Mouse (Mus musculus) G1E-ER4 (cell line): ENCODE results near the gene Ergic3. TPM values are rescaled to one million over a fixed set of nuclear protein-coding genes. Genes with fewer than 3 reads are reported as not detected.

ENCODE experiments used
- GATA1 ChIP-seq: IDR thresholded peaks from one replicate; pipeline ENCODE4 v1.8.0; 2012; ENCODE audit warnings: low read length, inconsistent platforms
- polyA plus RNA-seq: library from polyadenylated mRNA; stranded (reverse); fragments of >175 nt; gene quantifications from 2 replicates; pipeline ENCODE4 v1.2.3, GENCODE M21; 2012

Ergic3 gene
- 66.7 and 75.7 TPM in 2 replicates for polyA plus RNA-seq

DNA sequence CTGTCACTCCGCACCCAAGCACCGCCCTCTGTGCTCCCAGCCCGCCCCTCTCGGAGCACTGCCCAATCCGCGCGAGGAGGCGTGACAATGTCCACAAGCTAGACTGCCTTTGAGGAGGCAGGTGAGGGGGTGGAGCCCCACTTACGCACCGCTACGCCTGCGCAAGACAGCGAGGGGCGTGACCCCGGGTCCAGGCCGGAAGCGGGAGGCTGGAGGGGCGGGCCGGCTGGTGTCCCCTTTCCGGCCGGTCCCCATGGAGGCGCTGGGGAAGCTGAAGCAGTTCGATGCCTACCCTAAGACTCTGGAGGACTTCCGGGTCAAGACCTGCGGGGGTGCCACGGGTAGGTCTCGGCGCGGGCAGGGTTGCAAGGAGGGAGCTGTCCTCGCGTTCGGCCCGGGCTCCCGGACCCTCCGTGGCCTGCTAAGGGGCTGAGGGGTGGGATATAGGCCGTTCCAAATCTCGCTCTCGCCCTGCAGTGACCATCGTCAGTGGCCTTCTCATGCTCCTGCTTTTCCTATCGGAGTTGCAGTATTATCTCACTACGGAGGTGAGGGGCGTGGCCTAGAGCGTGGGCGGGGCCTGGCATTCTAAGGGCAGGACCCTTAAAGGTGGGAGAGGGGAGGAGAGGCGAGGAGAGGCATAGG lies at the start of gene Ergic3, which contains the start of gene 6430550D23Rik:
Gene Ergic3, plus strand, starts transcription at position 158 of the 645 bp plus-strand sequence.
Gene 6430550D23Rik, minus strand, starts transcription at position 90 of the 645 bp plus-strand sequence.
- TF ChIP-seq GATA1 = no peak

DNA sequence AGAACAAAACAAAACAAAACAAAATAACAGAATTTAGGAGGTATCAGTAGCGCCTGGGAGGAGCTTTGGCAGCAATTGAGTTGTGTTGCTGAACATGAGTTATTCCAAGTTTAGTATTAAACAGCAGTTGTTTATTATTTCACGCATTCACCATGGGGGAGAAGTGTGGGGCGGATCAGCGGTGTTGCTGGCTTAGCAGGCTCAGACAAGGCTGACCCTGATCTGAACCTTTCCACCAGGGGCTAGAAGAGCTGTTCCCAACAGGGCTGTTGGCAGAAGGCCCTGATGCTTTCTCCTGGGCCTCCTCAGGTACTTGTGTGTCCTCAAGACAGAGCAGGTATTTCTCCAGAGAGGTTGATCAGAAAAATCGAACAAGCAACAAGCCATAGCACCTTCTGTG lies 47.9 kb upstream of the Ergic3 start:
- no peak for TF ChIP-seq GATA1

- no peak for TF ChIP-seq GATA1
Observed at GRCm38 (mm10) chr2:155961862-155962261, 46.0 kb upstream of the Ergic3 start.

GRCm38 (mm10) chr2:155962991-155963390 lies 44.9 kb upstream of the Ergic3 start:
- TF ChIP-seq GATA1 = no peak

DNA sequence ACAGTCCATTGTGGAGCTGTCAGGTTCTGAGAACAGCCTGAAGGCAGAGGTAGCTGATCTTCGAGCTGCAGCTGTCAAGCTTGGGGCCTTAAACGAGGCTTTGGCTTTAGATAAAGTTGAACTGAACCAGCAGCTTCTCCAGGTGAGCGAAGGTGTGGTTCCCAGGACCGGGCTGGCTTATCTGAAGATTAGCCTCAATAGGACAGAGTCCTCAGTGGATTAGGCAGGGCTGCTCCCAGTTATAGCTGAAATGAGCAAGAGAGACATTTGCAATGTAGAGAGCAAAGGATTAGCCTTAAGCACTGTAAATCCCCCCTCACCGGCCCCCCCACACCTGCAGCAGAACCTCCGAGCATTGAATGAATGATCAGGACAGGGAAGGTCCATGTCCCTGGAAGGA lies 34.5 kb upstream of the Ergic3 start:
- no peak for TF ChIP-seq GATA1

GRCm38 (mm10) chr2:155974087-155974731 lies 33.6 kb upstream of the Ergic3 start:
- TF ChIP-seq GATA1 = no peak

DNA sequence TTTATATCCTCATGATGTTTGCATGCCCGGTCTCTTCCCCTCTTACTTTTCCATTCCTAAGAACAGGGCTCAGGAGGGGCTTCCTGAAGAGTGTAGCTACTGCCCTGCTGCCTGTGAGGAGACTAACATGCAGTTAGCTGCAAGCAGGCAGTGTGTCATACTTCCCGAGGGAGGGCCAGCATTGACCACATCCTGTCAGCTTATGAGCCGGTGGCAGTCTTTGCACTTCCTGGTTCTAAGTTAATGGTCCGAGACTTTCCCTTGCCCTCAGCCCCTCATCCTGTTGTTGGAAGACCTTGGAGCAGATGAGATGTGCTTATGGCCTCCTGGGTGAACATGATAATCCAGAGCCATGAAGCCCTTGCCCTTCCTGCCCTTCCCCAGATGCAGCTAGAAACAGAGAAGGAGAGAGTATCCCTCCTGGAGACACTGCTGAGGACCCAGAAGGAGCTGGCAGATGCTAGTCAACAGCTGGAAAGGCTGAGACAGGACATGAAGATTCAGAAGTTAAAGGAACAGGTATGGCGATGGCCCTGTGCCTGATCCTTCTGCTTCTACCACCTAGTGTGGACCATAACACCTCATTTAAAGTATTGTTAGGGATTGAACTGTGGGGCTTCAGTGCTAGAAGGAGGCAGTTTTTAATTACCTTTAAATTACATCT lies 28.4 kb upstream of the Ergic3 start:
- TF ChIP-seq GATA1 = no peak

GRCm38 (mm10) chr2:155985776-155986175 lies 22.1 kb upstream of the Ergic3 start:
- no peak for TF ChIP-seq GATA1

DNA sequence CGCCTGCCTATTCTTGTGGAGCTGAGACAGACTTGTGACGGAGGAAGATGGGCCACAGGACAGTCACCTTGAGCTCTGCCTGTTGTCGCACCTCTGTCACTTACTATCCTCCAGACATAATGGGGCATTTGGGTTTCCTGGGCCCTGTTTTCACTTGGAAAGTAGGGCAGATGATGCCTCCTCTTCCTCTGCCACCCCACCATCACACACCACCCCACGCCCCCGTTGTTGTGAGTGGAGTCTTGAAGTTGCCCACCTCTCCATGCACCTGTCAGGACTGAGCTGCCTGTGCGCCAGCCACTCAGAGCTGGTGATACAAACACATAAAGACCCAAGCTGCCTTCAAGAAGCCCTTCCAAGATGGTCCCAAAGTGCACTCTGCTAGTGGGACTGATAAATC lies 20.7 kb upstream of the Ergic3 start:
- TF ChIP-seq GATA1 = no peak

- TF ChIP-seq GATA1 = peak; percentile 33
Observed at GRCm38 (mm10) chr2:155989085-155989484, 18.8 kb upstream of the Ergic3 start.

- TF ChIP-seq GATA1 = no peak
Observed at GRCm38 (mm10) chr2:155991151-155991550, 16.7 kb upstream of the Ergic3 start.

GRCm38 (mm10) chr2:155991863-155992321 lies 16.0 kb upstream of the Ergic3 start:
- no peak for TF ChIP-seq GATA1

DNA sequence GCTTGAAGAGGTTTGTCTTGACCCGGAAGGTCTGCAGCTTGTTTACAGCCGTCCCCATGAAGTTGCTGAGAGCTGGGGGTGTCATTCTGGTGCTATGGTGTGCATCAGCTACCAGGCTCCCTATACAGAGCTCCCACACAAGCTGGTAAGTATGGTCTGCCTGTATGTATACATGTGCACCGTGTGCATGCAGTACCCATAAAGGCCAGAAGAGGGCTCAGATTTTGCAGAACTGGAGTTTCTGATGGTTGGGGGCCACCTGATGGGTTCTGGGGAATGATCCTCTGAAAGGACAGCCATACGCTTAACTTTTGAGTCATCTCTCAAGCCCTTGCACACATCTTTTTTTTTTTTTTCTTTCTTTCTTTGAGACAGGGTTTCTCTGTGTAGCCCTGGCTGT lies 2.5 kb upstream of the Ergic3 start:
- TF ChIP-seq GATA1 = no peak

GRCm38 (mm10) chr2:156018106-156018505 lies 10.3 kb downstream of the Ergic3 start:
- TF ChIP-seq GATA1 = no peak

GRCm38 (mm10) chr2:156021219-156021618 lies 13.4 kb downstream of the Ergic3 start:
- TF ChIP-seq GATA1 = no peak

DNA sequence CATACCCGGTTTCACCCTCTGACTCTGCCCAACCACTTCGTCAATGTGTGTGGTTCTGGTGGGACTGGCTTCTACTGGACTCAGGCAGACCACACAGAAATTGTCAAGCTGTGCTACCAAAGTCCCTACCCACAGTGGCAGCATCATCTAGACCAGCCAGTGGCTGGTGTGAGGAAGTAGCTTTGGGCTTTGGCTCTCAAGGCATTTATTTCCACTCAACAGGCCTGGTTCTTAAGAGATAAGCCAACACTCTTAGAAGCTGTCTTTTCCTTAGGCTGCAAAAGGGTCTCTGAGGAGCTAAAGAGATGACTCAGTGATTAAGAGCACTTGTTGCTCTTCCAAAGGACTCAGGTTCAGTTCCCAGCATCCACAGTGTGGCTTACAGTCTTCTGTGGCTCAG lies 13.9 kb downstream of the Ergic3 start:
- TF ChIP-seq GATA1 = no peak
